In genomic region chr17:24506332-24507070, GRCm38 (mm10) we compare ENCODE assay signal across 8 mouse cellular contexts. TPM values are rescaled to one million over a fixed set of nuclear protein-coding genes. Genes with fewer than 3 reads are reported as not detected.
DNase-seq lines count a peak whose midpoint lies in the region; ATAC-seq and TF ChIP-seq lines count a peak whose summit lies in the region.

No protein-coding gene starts in this region.

- H3K27ac ChIP-seq in embryonic facial prominence, embryonic 11.5 days (replicated peaks; ENCODE audit: low read depth, low read length): no peak overlapping the region
- H3K27ac ChIP-seq in hindbrain, embryonic 16.5 days (ENCODE audit: low read depth, low read length): no peak overlapping the region
- peak overlapping the region; percentile 10; the same call in 1 of the 2 replicates for H3K27ac ChIP-seq in midbrain, embryonic 13.5 days

- peaks cover 48% of the 10 kb centered on the region for H3K27me3 ChIP-seq in E14TG2a.4 (ENCODE audit: insufficient read depth, low read length)
- no peaks in the 10 kb centered on the region for H3K27me3 ChIP-seq in embryonic facial prominence, embryonic 11.5 days (ENCODE audit: control insufficient read depth, insufficient read depth, low read length)
- H3K27me3 ChIP-seq in hindbrain, embryonic 16.5 days (replicated peaks; ENCODE audit: control insufficient read depth, insufficient read depth, low read length): no peaks in the 10 kb centered on the region
- no peaks in the 10 kb centered on the region for H3K27me3 ChIP-seq in midbrain, embryonic 13.5 days

- no peak overlapping the region for H3K9ac ChIP-seq in embryonic facial prominence, embryonic 11.5 days (replicated peaks; ENCODE audit: low read length)
- H3K9ac ChIP-seq in hindbrain, embryonic 16.5 days (ENCODE audit: low read depth, low read length): peak overlapping the region; percentile 29; the same call in 1 of the 2 replicates
- H3K9ac ChIP-seq in midbrain, embryonic 13.5 days (replicated peaks): peak overlapping the region; percentile 34; the same call in 1 of the 2 replicates

- 27% methylated on average over 36 of the region's 36 CpGs for WGBS in embryonic facial prominence, embryonic 11.5 days
- WGBS in hindbrain, embryonic 16.5 days: 33% methylated on average over 36 of the region's 36 CpGs
- 26% methylated on average over 36 of the region's 36 CpGs for WGBS in midbrain, embryonic 13.5 days

- no peak for TF ChIP-seq CTCF in E14TG2a.4 (conservative IDR thresholded peaks at IDR 0.05; ENCODE audit: low read length)

- DNase-seq in cerebellum, adult 18-20 months: peak; percentile 67 to 69
- no peak for DNase-seq in cerebellum, adult 9-10 months
- DNase-seq in embryonic facial prominence, embryonic 11.5 days (ENCODE audit: low spot score): no peak
- DNase-seq in spleen, postnatal 10 days (ENCODE audit: low spot score in 2 of 2): no peak
- DNase-seq in ovary, adult 18-20 months (ENCODE audit: low spot score): no peak

- ATAC-seq in embryonic facial prominence, embryonic 11.5 days (replicated peaks; ENCODE audit: insufficient number of reproducible peaks, low FRiP score, low TSS enrichment, low read depth): no peak
- ATAC-seq in hindbrain, embryonic 16.5 days: peak; percentile 10; the same call in 1 of the 2 replicates
- ATAC-seq in midbrain, embryonic 13.5 days: 0 out of 2 replicates have a peak, but pooled peaks have one; percentile 25

- H3K9me3 ChIP-seq in E14TG2a.4 (ENCODE audit: low read length): no peaks in the 10 kb centered on the region
- H3K9me3 ChIP-seq in embryonic facial prominence, embryonic 11.5 days (replicated peaks; ENCODE audit: control insufficient read depth, low read length): no peaks in the 10 kb centered on the region
- H3K9me3 ChIP-seq in hindbrain, embryonic 16.5 days (ENCODE audit: control insufficient read depth, low read length): no peaks in the 10 kb centered on the region
- no peaks in the 10 kb centered on the region for H3K9me3 ChIP-seq in midbrain, embryonic 13.5 days

- peaks cover 61% of the 10 kb centered on the region for H3K4me1 ChIP-seq in E14TG2a.4 (replicated peaks; ENCODE audit: low read depth, low read length)
- H3K4me1 ChIP-seq in embryonic facial prominence, embryonic 11.5 days (ENCODE audit: control insufficient read depth, insufficient read depth, low read length): 0 out of 2 replicates have a peak, but pooled peaks cover 2% of the 10 kb centered on the region
- H3K4me1 ChIP-seq in hindbrain, embryonic 16.5 days (ENCODE audit: control insufficient read depth, insufficient read depth, low read depth, low read length): peaks cover 3% of the 10 kb centered on the region; the same call in 1 of the 2 replicates
- H3K4me1 ChIP-seq in midbrain, embryonic 13.5 days (replicated peaks): peaks cover 10% of the 10 kb centered on the region

- H3K4me3 ChIP-seq in E14TG2a.4 (replicated peaks; ENCODE audit: low read length): peak overlapping the region; percentile 72
- H3K4me3 ChIP-seq in embryonic facial prominence, embryonic 11.5 days (ENCODE audit: low read depth, low read length): no peak overlapping the region; the same call in 1 of the 2 replicates
- no peak overlapping the region for H3K4me3 ChIP-seq in hindbrain, embryonic 16.5 days (ENCODE audit: low read length)
- no peak overlapping the region for H3K4me3 ChIP-seq in midbrain, embryonic 13.5 days (replicated peaks)

- H3K4me2 ChIP-seq in embryonic facial prominence, embryonic 11.5 days (ENCODE audit: low read depth, low read length): peak overlapping the region; percentile 29
- H3K4me2 ChIP-seq in hindbrain, embryonic 16.5 days (ENCODE audit: low read length): peak overlapping the region; percentile 22; the same call in 1 of the 2 replicates
- H3K4me2 ChIP-seq in midbrain, embryonic 13.5 days (replicated peaks): peak overlapping the region; percentile 14; the same call in 1 of the 2 replicates

- peaks cover 39% of the 10 kb centered on the region for H3K36me3 ChIP-seq in E14TG2a.4 (ENCODE audit: insufficient read depth, low read length)
- H3K36me3 ChIP-seq in embryonic facial prominence, embryonic 11.5 days (replicated peaks; ENCODE audit: control insufficient read depth, insufficient read depth, low read depth, low read length): peaks cover 14% of the 10 kb centered on the region
- H3K36me3 ChIP-seq in hindbrain, embryonic 16.5 days (ENCODE audit: control insufficient read depth, insufficient read depth, low read length): peaks cover 51% of the 10 kb centered on the region
- H3K36me3 ChIP-seq in midbrain, embryonic 13.5 days: peaks cover 95% of the 10 kb centered on the region

RNA-seq across cellular contexts. Expression of gene Caskin1, which starts 18.1 kb away (rescaled TPM):
- polyA plus RNA-seq in embryonic facial prominence, embryonic 11.5 days (2014; fragmentation: Nextera tagmentation; extraction: Ambion mirVana): 2.6 and 2.8 TPM in 2 replicates
- 43.6 and 44.6 TPM in 2 replicates for polyA plus RNA-seq in hindbrain, embryonic 16.5 days (2015; fragmentation: Nextera tagmentation; extraction: Ambion mirVana)
- 24.7 and 29.1 TPM in 2 replicates for polyA plus RNA-seq in midbrain, embryonic 13.5 days (2015; fragmentation: Nextera tagmentation; extraction: Ambion mirVana)

RNA-seq across cellular contexts. Expression of gene Traf7, which starts 21.2 kb away (rescaled TPM):
- 86.1 and 88.2 TPM in 2 replicates for polyA plus RNA-seq in embryonic facial prominence, embryonic 11.5 days (2014; fragmentation: Nextera tagmentation; extraction: Ambion mirVana)
- polyA plus RNA-seq in hindbrain, embryonic 16.5 days (2015; fragmentation: Nextera tagmentation; extraction: Ambion mirVana): 85.9 and 94.2 TPM in 2 replicates
- 97.3 and 106 TPM in 2 replicates for polyA plus RNA-seq in midbrain, embryonic 13.5 days (2015; fragmentation: Nextera tagmentation; extraction: Ambion mirVana)

RNA-seq across cellular contexts. Expression of gene Rab26, which starts 27.5 kb away (rescaled TPM):
- polyA plus RNA-seq in embryonic facial prominence, embryonic 11.5 days (2014; fragmentation: Nextera tagmentation; extraction: Ambion mirVana): 1.4 and 1.8 TPM in 2 replicates
- 10.9 and 13.0 TPM in 2 replicates for polyA plus RNA-seq in hindbrain, embryonic 16.5 days (2015; fragmentation: Nextera tagmentation; extraction: Ambion mirVana)
- 2.9 TPM in 2 replicates for polyA plus RNA-seq in midbrain, embryonic 13.5 days (2015; fragmentation: Nextera tagmentation; extraction: Ambion mirVana)

RNA-seq across cellular contexts. Expression of gene Mlst8, which starts 27.6 kb away (rescaled TPM):
- polyA plus RNA-seq in embryonic facial prominence, embryonic 11.5 days (2014; fragmentation: Nextera tagmentation; extraction: Ambion mirVana): 30.3 and 32.0 TPM in 2 replicates
- 36.2 and 39.3 TPM in 2 replicates for polyA plus RNA-seq in hindbrain, embryonic 16.5 days (2015; fragmentation: Nextera tagmentation; extraction: Ambion mirVana)
- polyA plus RNA-seq in midbrain, embryonic 13.5 days (2015; fragmentation: Nextera tagmentation; extraction: Ambion mirVana): 38.6 and 41.4 TPM in 2 replicates

RNA-seq across cellular contexts. Expression of gene Bricd5, which starts 32.8 kb away (rescaled TPM):
- polyA plus RNA-seq in embryonic facial prominence, embryonic 11.5 days (2014; fragmentation: Nextera tagmentation; extraction: Ambion mirVana): 0.42 TPM in 1 of 2 replicates, not detected in the other
- polyA plus RNA-seq in hindbrain, embryonic 16.5 days (2015; fragmentation: Nextera tagmentation; extraction: Ambion mirVana): 0.65 and 1.2 TPM in 2 replicates
- not detected in 2 replicates for polyA plus RNA-seq in midbrain, embryonic 13.5 days (2015; fragmentation: Nextera tagmentation; extraction: Ambion mirVana)

Comparison
In these comparisons a context has a peak if more than half of its experiments do, and no peak if none do; other contexts are left out.
1. DNase-seq: peak in cerebellum, adult 18-20 months (2 of 2); none in cerebellum, adult 9-10 months (single experiment), embryonic facial prominence, embryonic 11.5 days (single experiment), spleen, postnatal 10 days (0 of 2) and ovary, adult 18-20 months (single experiment).
2. Peak in every context shown above with its lines, with median percentiles within 50 percentile points of each other: H3K4me2 ChIP-seq.